Mouse (Mus musculus) hindbrain, embryonic 14.5 days (tissue): ENCODE measurements around the gene Tmem26. TPM values are rescaled to one million over a fixed set of nuclear protein-coding genes. Genes with fewer than 3 reads are reported as not detected.

Source experiments
- ATAC-seq: fragments of 200-750 bp; cut with Nextera tagmentation; 2 replicates; pipeline ENCODE4 v1.8.0; 2017; ENCODE audit warnings: moderate number of reproducible peaks, mild to moderate bottlenecking, moderate TSS enrichment, moderate library complexity; ENCODE audit not compliant: low FRiP score
- DNase-seq: peaks from one replicate; pipeline ENCODE4 v3.0.0-alpha.2; 2015; ENCODE audit warnings: low spot score
- H3K27ac ChIP-seq: fragments of 300-500 bp; sonication (generic); 2 replicates; pipeline ENCODE4 v1.5.1; 2014; ENCODE audit warnings: mild to moderate bottlenecking, moderate library complexity
- H3K27me3 ChIP-seq: fragments of 300-500 bp; sonication (generic); 2 replicates; pipeline ENCODE4 v1.6.1; 2014; ENCODE audit warnings: mild to moderate bottlenecking, low read length, mixed read lengths; ENCODE audit not compliant: control insufficient read depth, insufficient read depth
- H3K36me3 ChIP-seq: fragments of 300-500 bp; sonication (generic); replicated peaks from 2 replicates; pipeline ENCODE4 v1.6.1; 2014; ENCODE audit not compliant: control insufficient read depth, insufficient read depth
- H3K4me1 ChIP-seq: fragments of 300-500 bp; sonication (generic); replicated peaks from 2 replicates; pipeline ENCODE4 v1.6.1; 2014; ENCODE audit warnings: antibody characterized with exemption, low read length, mixed read lengths; ENCODE audit not compliant: control insufficient read depth, insufficient read depth
- H3K4me2 ChIP-seq: fragments of 300-500 bp; sonication (generic); replicated peaks from 2 replicates; pipeline ENCODE4 v1.6.1; 2014; ENCODE audit warnings: mild to moderate bottlenecking, moderate library complexity
- H3K4me3 ChIP-seq: fragments of 300-500 bp; sonication (generic); replicated peaks from 2 replicates; pipeline ENCODE4 v1.5.1; 2014; ENCODE audit warnings: mild to moderate bottlenecking, low read length
- H3K9ac ChIP-seq: fragments of 300-500 bp; sonication (generic); 2 replicates; pipeline ENCODE4 v1.6.1; 2014
- H3K9me3 ChIP-seq: fragments of 300-500 bp; sonication (generic); 2 replicates; pipeline ENCODE4 v1.6.1; 2016; ENCODE audit warnings: low read length; ENCODE audit not compliant: control insufficient read depth
- WGBS: fragments of 180-500 bp; shearing (Covaris S2); extraction: QIAGEN DNeasy Blood & Tissue Kit; methylation state at CpG from one replicate; pipeline ENCODE4 v1.1.7; 2014; 5-methylcytosine and 5-hydroxymethylcytosine counted together
- polyA plus RNA-seq: library from polyadenylated mRNA; unstranded; fragments of >200 nt; fragmentation: Nextera tagmentation; extraction: Ambion mirVana; gene quantifications from 2 replicates; pipeline ENCODE4 v1.2.1, GENCODE M21; 2014

The Tmem26 gene
- polyA plus RNA-seq = 8.4 and 8.6 TPM in 2 replicates

- Histone ChIP-seq H3K27ac (no peak within 1 kb of the TSS), H3K4me1 (peaks cover 12% of the 10 kb centered on the region), H3K9ac (peak within 1 kb of the TSS; percentile 64), H3K4me2 (peak within 1 kb of the TSS; percentile 91), H3K36me3 (no peaks in the 10 kb centered on the region), H3K9me3 (no peaks in the 10 kb centered on the region), H3K4me3 (peak within 1 kb of the TSS; percentile 49), H3K27me3 (peaks cover 7% of the 10 kb centered on the region; the same call in 1 of the 2 replicates)
- under 1% methylated on average over 32 of the region's 32 CpGs for WGBS
- DNase-seq = no peak
- peak; percentile 27; the same call in 1 of the 2 replicates for ATAC-seq
These were observed at the start of gene Tmem26 for GRCm38 (mm10) chr10:68723568-68724360. TSS of gene Tmem26 (plus strand) at chr10:68723646.

- no peaks in the 10 kb centered on the region for H3K9me3 ChIP-seq
- H3K9ac ChIP-seq = no peak overlapping the region
- H3K4me2 ChIP-seq = no peak overlapping the region
- no peak overlapping the region for H3K27ac ChIP-seq
- WGBS = 69% methylated on average over 4 of the region's 4 CpGs
- H3K4me1 ChIP-seq = no peaks in the 10 kb centered on the region
- ATAC-seq (no peak), DNase-seq (no peak)
- H3K27me3 ChIP-seq = no peaks in the 10 kb centered on the region
- no peaks in the 10 kb centered on the region for H3K36me3 ChIP-seq
- no peak overlapping the region for H3K4me3 ChIP-seq
These were observed 44.8 kb upstream of the Tmem26 start for GRCm38 (mm10) chr10:68678678-68679077.

GRCm38 (mm10) chr10:68681233-68681632, 42.2 kb upstream of the Tmem26 start:
- no peaks in the 10 kb centered on the region for H3K9me3 ChIP-seq
- DNase-seq = no peak
- no peak overlapping the region for H3K4me2 ChIP-seq
- WGBS = 83% methylated on average over 4 of the region's 4 CpGs
- no peak overlapping the region for H3K4me3 ChIP-seq
- no peak overlapping the region for H3K27ac ChIP-seq
- no peak for ATAC-seq
- no peaks in the 10 kb centered on the region for H3K36me3 ChIP-seq
- H3K9ac ChIP-seq = no peak overlapping the region
- no peaks in the 10 kb centered on the region for H3K4me1 ChIP-seq
- H3K27me3 ChIP-seq = no peaks in the 10 kb centered on the region

- H3K27ac ChIP-seq = no peak overlapping the region
- no peak overlapping the region for H3K4me3 ChIP-seq
- no peaks in the 10 kb centered on the region for H3K27me3 ChIP-seq
- H3K9me3 ChIP-seq = no peaks in the 10 kb centered on the region
- no peak for ATAC-seq
- no peak overlapping the region for H3K4me2 ChIP-seq
- no peak for DNase-seq
- H3K4me1 ChIP-seq = no peaks in the 10 kb centered on the region
- H3K36me3 ChIP-seq = no peaks in the 10 kb centered on the region
- no peak overlapping the region for H3K9ac ChIP-seq
These were observed 37.9 kb upstream of the Tmem26 start for GRCm38 (mm10) chr10:68685510-68685909.

- Histone ChIP-seq H3K4me2 (no peak overlapping the region), H3K27me3 (no peaks in the 10 kb centered on the region), H3K27ac (no peak overlapping the region), H3K9me3 (no peaks in the 10 kb centered on the region), H3K9ac (no peak overlapping the region), H3K36me3 (no peaks in the 10 kb centered on the region), H3K4me1 (no peaks in the 10 kb centered on the region), H3K4me3 (no peak overlapping the region)
- 79% methylated on average over 7 of the region's 7 CpGs for WGBS
- ATAC-seq = no peak
- no peak for DNase-seq
These were observed 32.3 kb upstream of the Tmem26 start for GRCm38 (mm10) chr10:68691116-68691515.

GRCm38 (mm10) chr10:68692401-68692800, 31.0 kb upstream of the Tmem26 start:
- Histone ChIP-seq H3K9me3 (no peaks in the 10 kb centered on the region), H3K9ac (no peak overlapping the region), H3K36me3 (no peaks in the 10 kb centered on the region), H3K4me1 (no peaks in the 10 kb centered on the region), H3K4me3 (no peak overlapping the region), H3K27ac (no peak overlapping the region), H3K27me3 (no peaks in the 10 kb centered on the region), H3K4me2 (no peak overlapping the region)
- WGBS = 94% methylated on average over 1 of the region's 1 CpGs
- DNase-seq (no peak), ATAC-seq (no peak)

- H3K4me3 ChIP-seq = no peak overlapping the region
- H3K9ac ChIP-seq = no peak overlapping the region
- H3K4me1 ChIP-seq = no peaks in the 10 kb centered on the region
- H3K36me3 ChIP-seq = no peaks in the 10 kb centered on the region
- no peak overlapping the region for H3K27ac ChIP-seq
- no peaks in the 10 kb centered on the region for H3K9me3 ChIP-seq
- no peak overlapping the region for H3K4me2 ChIP-seq
- no peak for ATAC-seq
- H3K27me3 ChIP-seq = no peaks in the 10 kb centered on the region
- no peak for DNase-seq
These were observed 27.6 kb upstream of the Tmem26 start for GRCm38 (mm10) chr10:68695760-68696336.

GRCm38 (mm10) chr10:68704268-68704667, 19.2 kb upstream of the Tmem26 start:
- Histone ChIP-seq H3K9ac (no peak overlapping the region), H3K4me3 (no peak overlapping the region), H3K27me3 (no peaks in the 10 kb centered on the region), H3K27ac (no peak overlapping the region), H3K4me2 (no peak overlapping the region), H3K9me3 (no peaks in the 10 kb centered on the region), H3K36me3 (no peaks in the 10 kb centered on the region), H3K4me1 (no peaks in the 10 kb centered on the region)
- DNase-seq (no peak), ATAC-seq (no peak)
- WGBS = 80% methylated on average over 2 of the region's 2 CpGs

GRCm38 (mm10) chr10:68705471-68706036, 17.9 kb upstream of the Tmem26 start:
- no peak overlapping the region for H3K4me3 ChIP-seq
- no peaks in the 10 kb centered on the region for H3K36me3 ChIP-seq
- H3K9me3 ChIP-seq = no peaks in the 10 kb centered on the region
- H3K27me3 ChIP-seq = no peaks in the 10 kb centered on the region
- H3K4me1 ChIP-seq = no peaks in the 10 kb centered on the region
- no peak overlapping the region for H3K9ac ChIP-seq
- DNase-seq (no peak), ATAC-seq (no peak)
- H3K4me2 ChIP-seq = no peak overlapping the region
- H3K27ac ChIP-seq = no peak overlapping the region
- WGBS = 89% methylated on average over 4 of the region's 4 CpGs
